Mouse (Mus musculus) kidney, postnatal 0 days (tissue): Measurements from ENCODE around the gene Gm20422. TPM values are rescaled to one million over a fixed set of nuclear protein-coding genes. Genes with fewer than 3 reads are reported as not detected.

Source experiments
- ATAC-seq: fragments of 200-750 bp; cut with Nextera tagmentation; replicated peaks from 2 replicates; pipeline ENCODE4 v1.8.0; 2017; ENCODE audit warnings: low read depth, moderate number of reproducible peaks, moderate TSS enrichment, moderate library complexity; ENCODE audit not compliant: low FRiP score
- DNase-seq: peaks from one replicate; pipeline ENCODE4 v3.0.0-alpha.2; 2016; ENCODE audit warnings: low spot score
- H3K27ac ChIP-seq: fragments of 300-500 bp; sonication (generic); 2 replicates; pipeline ENCODE4 v1.5.1; 2014; ENCODE audit warnings: mild to moderate bottlenecking
- H3K27me3 ChIP-seq: fragments of 300-500 bp; sonication (generic); 2 replicates; pipeline ENCODE4 v1.6.1; 2014; ENCODE audit warnings: low read length, mixed read lengths; ENCODE audit not compliant: insufficient read depth
- H3K36me3 ChIP-seq: fragments of 300-500 bp; sonication (generic); 2 replicates; pipeline ENCODE4 v1.6.1; 2014; ENCODE audit warnings: low read length, mixed read lengths; ENCODE audit not compliant: insufficient read depth
- H3K4me1 ChIP-seq: fragments of 300-500 bp; sonication (generic); replicated peaks from 2 replicates; pipeline ENCODE4 v1.6.1; 2014; ENCODE audit warnings: antibody characterized with exemption, low read length, mixed read lengths; ENCODE audit not compliant: insufficient read depth
- H3K4me2 ChIP-seq: fragments of 300-500 bp; sonication (generic); 2 replicates; pipeline ENCODE4 v1.6.1; 2014; ENCODE audit warnings: mild to moderate bottlenecking, low read length, moderate library complexity, mixed read lengths
- H3K4me3 ChIP-seq: fragments of 300-500 bp; sonication (generic); replicated peaks from 2 replicates; pipeline ENCODE4 v1.5.1; 2014; ENCODE audit warnings: low read depth, low read length
- H3K9ac ChIP-seq: fragments of 300-500 bp; sonication (generic); 2 replicates; pipeline ENCODE4 v1.6.1; 2014; ENCODE audit warnings: low read depth, low read length
- H3K9me3 ChIP-seq: fragments of 300-500 bp; sonication (generic); replicated peaks from 2 replicates; pipeline ENCODE4 v1.6.1; 2016; ENCODE audit warnings: low read length, inconsistent platforms, mixed read lengths
- CTCF ChIP-seq: IDR thresholded peaks from 2 replicates; pipeline ENCODE4 v1.5.1; 2016; ENCODE audit warnings: antibody characterized with exemption, low read depth, mild to moderate bottlenecking, moderate library complexity
- WGBS: fragments of 180-500 bp; shearing (Covaris S2); extraction: QIAGEN DNeasy Blood & Tissue Kit; methylation state at CpG from one replicate; pipeline ENCODE4 v1.1.7; 2014; 5-methylcytosine and 5-hydroxymethylcytosine counted together
- polyA plus RNA-seq: library from polyadenylated mRNA; unstranded; fragments of >200 nt; fragmentation: Nextera tagmentation; extraction: Ambion mirVana; gene quantifications from 2 replicates; pipeline ENCODE4 v1.2.1, GENCODE M21; 2015

Gene Gm20422
- polyA plus RNA-seq, 1 experiment from 2014 or later: 0.30 TPM

DNA sequence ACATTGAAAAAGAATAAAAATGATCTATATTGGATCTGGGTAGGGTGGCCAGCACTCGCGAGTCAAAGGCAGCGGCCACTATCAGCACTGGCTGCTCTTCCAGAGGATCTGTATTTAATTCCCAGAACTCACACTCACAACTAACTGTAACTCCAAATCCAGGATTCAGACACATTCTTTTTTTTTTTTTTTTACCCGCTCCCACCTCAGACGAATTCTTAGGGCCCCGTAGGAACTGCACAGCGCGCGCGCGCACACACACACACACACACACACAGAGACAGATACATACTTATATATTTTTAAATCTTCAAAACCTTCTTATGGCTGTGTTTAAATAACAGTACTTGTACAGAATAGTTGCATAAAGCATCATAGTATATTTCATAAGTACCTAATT is 15.7 kb upstream of the Gm20422 start:
- 26% methylated on average over 11 of the region's 11 CpGs for WGBS
- H3K27me3 ChIP-seq: no peaks in the 10 kb centered on the region
- no peak for TF ChIP-seq CTCF
- peak overlapping the region; percentile 88 for H3K27ac ChIP-seq
- no peak for ATAC-seq
- H3K4me2 ChIP-seq: peak overlapping the region; percentile 70
- peak overlapping the region; percentile 100 for H3K4me3 ChIP-seq
- 0 out of 2 replicates have a peak, but pooled peaks cover 16% of the 10 kb centered on the region for H3K36me3 ChIP-seq
- DNase-seq: no peak
- peak overlapping the region; percentile 97 for H3K9ac ChIP-seq
- H3K4me1 ChIP-seq: peaks cover 9% of the 10 kb centered on the region; the same call in 1 of the 2 replicates
- no peaks in the 10 kb centered on the region for H3K9me3 ChIP-seq

GRCm38 (mm10) chr8:69789731-69790130 is 15.0 kb upstream of the Gm20422 start:
- no peaks in the 10 kb centered on the region for H3K9me3 ChIP-seq
- TF ChIP-seq CTCF: no peak
- 0 out of 2 replicates have a peak, but pooled peaks cover 10% of the 10 kb centered on the region for H3K36me3 ChIP-seq
- 64% methylated on average over 5 of the region's 5 CpGs for WGBS
- ATAC-seq (no peak), DNase-seq (no peak)
- no peak overlapping the region for H3K9ac ChIP-seq
- H3K4me3 ChIP-seq: no peak overlapping the region
- H3K27me3 ChIP-seq: no peaks in the 10 kb centered on the region
- H3K4me1 ChIP-seq: peaks cover 9% of the 10 kb centered on the region; the same call in 1 of the 2 replicates
- no peak overlapping the region for H3K27ac ChIP-seq
- no peak overlapping the region for H3K4me2 ChIP-seq

DNA sequence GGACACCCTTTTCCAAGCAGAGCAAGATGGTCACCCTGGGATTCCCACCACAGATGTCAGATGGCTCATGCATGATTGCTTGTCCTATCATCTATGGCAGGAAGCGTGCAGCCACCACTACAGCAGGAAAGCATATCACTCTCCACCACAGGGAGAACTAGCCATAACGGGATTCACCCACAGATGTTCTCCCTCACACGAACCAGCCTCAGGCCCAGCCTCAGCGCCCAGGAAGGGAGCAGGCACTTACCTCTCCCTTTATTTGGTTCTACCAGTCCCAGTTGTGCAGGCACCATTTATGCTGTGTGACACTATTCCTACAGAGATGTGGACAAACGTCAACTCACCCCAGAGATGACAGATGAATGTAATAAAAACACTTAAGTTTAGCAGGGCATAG is 14.4 kb upstream of the Gm20422 start:
- H3K4me3 ChIP-seq: no peak overlapping the region
- DNase-seq: no peak
- peaks cover 9% of the 10 kb centered on the region; the same call in 1 of the 2 replicates for H3K4me1 ChIP-seq
- H3K27me3 ChIP-seq: no peaks in the 10 kb centered on the region
- H3K4me2 ChIP-seq: no peak overlapping the region
- 0 out of 2 replicates have a peak, but pooled peaks cover 7% of the 10 kb centered on the region for H3K36me3 ChIP-seq
- no peaks in the 10 kb centered on the region for H3K9me3 ChIP-seq
- WGBS: 82% methylated on average over 5 of the region's 5 CpGs
- no peak overlapping the region for H3K27ac ChIP-seq
- TF ChIP-seq CTCF: no peak
- ATAC-seq: no peak
- H3K9ac ChIP-seq: no peak overlapping the region

- no peak for DNase-seq
- H3K36me3 ChIP-seq: no peaks in the 10 kb centered on the region
- peaks cover 4% of the 10 kb centered on the region; the same call in 1 of the 2 replicates for H3K4me1 ChIP-seq
- TF ChIP-seq CTCF: no peak
- no peaks in the 10 kb centered on the region for H3K27me3 ChIP-seq
- no peak overlapping the region for H3K9ac ChIP-seq
- no peak overlapping the region for H3K27ac ChIP-seq
- no peak for ATAC-seq
- 59% methylated on average over 8 of the region's 12 CpGs for WGBS
- no peak overlapping the region for H3K4me3 ChIP-seq
- no peaks in the 10 kb centered on the region for H3K9me3 ChIP-seq
- H3K4me2 ChIP-seq: no peak overlapping the region
Measured at GRCm38 (mm10) chr8:69777111-69777510, 2.4 kb upstream of the Gm20422 start.

GRCm38 (mm10) chr8:69775149-69775534 is 456 bp upstream of the Gm20422 start:
- H3K27me3 ChIP-seq: no peaks in the 10 kb centered on the region
- peak overlapping the region; percentile 90; the same call in 1 of the 2 replicates for H3K9ac ChIP-seq
- no peak for DNase-seq
- no peaks in the 10 kb centered on the region for H3K9me3 ChIP-seq
- peak overlapping the region; percentile 69; the same call in 1 of the 2 replicates for H3K4me3 ChIP-seq
- H3K36me3 ChIP-seq: no peaks in the 10 kb centered on the region
- no peak for TF ChIP-seq CTCF
- ATAC-seq: no peak
- WGBS: 44% methylated on average over 2 of the region's 2 CpGs
- no peak overlapping the region for H3K27ac ChIP-seq
- peaks cover 4% of the 10 kb centered on the region; the same call in 1 of the 2 replicates for H3K4me1 ChIP-seq
- H3K4me2 ChIP-seq: peak overlapping the region; percentile 41

GRCm38 (mm10) chr8:69772106-69772505 is 2.6 kb downstream of the Gm20422 start:
- no peaks in the 10 kb centered on the region for H3K9me3 ChIP-seq
- 78% methylated on average over 2 of the region's 2 CpGs for WGBS
- peaks cover 4% of the 10 kb centered on the region; the same call in 1 of the 2 replicates for H3K4me1 ChIP-seq
- no peak for ATAC-seq
- H3K27ac ChIP-seq: no peak overlapping the region
- TF ChIP-seq CTCF: no peak
- H3K4me3 ChIP-seq: no peak overlapping the region
- H3K27me3 ChIP-seq: no peaks in the 10 kb centered on the region
- no peak overlapping the region for H3K9ac ChIP-seq
- H3K36me3 ChIP-seq: peaks cover 7% of the 10 kb centered on the region
- H3K4me2 ChIP-seq: no peak overlapping the region
- DNase-seq: no peak

- Histone ChIP-seq H3K4me3 (no peak overlapping the region), H3K4me2 (no peak overlapping the region), H3K27ac (no peak overlapping the region), H3K4me1 (peaks cover 4% of the 10 kb centered on the region; the same call in 1 of the 2 replicates), H3K27me3 (no peaks in the 10 kb centered on the region), H3K9ac (no peak overlapping the region), H3K36me3 (peaks cover 15% of the 10 kb centered on the region), H3K9me3 (no peaks in the 10 kb centered on the region)
- TF ChIP-seq CTCF: no peak
- DNase-seq (no peak), ATAC-seq (no peak)
- 80% methylated on average over 9 of the region's 9 CpGs for WGBS
Measured at GRCm38 (mm10) chr8:69771221-69771620, 3.5 kb downstream of the Gm20422 start.
